Mouse (Mus musculus) ovary, postnatal 10 days (tissue): ENCODE measurements around the gene Fam178b.
"Not testable (repeated sequence)": the region's sequence is repeated elsewhere in the genome, so short reads cannot be mapped to it uniquely, and the experiment has no call there.

Source experiments
- DNase-seq: peaks from one replicate; pipeline ENCODE4 v3.0.0; 2022; ENCODE audit warnings: low spot score

The Fam178b gene

GRCm38 (mm10) chr1:36545845-36546600 is 137.0 kb downstream of the Fam178b start:
- DNase-seq: no peak

GRCm38 (mm10) chr1:36545382-36545781 is 137.6 kb downstream of the Fam178b start:
- DNase-seq: no peak

- DNase-seq: no peak
These were observed 140.1 kb downstream of the Fam178b start for GRCm38 (mm10) chr1:36542925-36543324.

GRCm38 (mm10) chr1:36541844-36542243 is 141.1 kb downstream of the Fam178b start:
- no peak for DNase-seq

- no peak for DNase-seq
These were observed 142.2 kb downstream of the Fam178b start for GRCm38 (mm10) chr1:36540807-36541206.

DNA sequence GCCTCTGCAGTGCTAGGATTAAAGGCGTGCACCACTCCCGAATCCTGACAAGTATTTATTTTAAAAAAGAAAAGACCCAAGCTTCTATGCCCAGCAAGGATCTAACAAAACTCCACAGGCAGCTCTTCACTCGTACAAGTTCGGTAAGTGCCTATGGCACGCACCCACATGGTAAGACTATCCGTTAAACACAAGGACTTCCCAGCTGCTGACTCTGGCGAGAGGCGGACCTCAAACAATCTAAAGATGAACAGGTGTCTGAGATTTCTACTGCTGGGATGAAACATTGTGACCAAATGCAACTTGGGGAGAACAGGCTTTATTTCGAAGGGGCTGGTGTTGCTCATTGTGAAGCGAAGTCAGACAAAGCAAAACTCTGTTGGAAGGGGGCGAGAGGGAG is 142.9 kb downstream of the Fam178b start:
- DNase-seq: no peak

DNA sequence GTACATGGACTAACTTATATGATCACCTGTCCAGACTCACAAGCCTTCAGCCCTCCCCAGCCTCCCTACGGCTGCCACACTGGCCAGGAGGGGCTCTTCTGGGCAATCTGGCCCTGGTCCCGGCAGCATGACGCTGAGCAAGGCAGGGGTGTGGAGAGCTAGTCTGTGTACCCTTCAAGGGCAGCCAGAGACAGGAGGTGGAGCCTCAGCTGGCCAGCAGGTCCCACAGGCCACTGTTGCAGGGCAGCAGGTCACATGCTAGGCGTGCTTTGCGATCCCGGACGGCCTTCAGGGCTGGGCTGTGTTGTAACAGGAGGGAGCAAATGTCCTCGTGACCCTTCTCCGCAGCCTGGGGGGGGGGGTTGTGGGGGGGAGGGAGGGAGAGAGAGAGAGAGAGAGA is 143.8 kb downstream of the Fam178b start, which contains the start of gene Gm42417:
Gene Gm42417 (minus strand): TSS at position 244 of the 400 bp plus-strand sequence.
- no peak for DNase-seq

DNA sequence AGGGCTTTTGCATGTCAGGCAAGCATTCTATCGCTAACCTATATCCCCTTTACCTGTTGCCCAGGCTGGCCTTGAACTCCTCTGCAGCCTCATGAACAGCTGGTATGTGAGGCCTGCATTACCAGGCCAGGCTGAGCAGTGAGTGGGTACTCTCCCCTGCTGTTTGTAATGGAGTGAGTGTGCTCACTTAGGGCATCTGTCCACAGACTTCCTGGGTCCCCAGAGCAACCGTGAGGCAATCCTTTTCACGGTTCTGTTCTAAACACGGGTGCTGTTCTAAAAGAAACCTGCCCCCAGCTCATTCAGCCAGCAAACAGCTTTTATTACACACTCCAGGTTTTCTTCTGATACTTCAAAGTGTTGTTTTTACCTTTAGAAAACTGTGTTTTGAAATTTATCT is 144.3 kb downstream of the Fam178b start:
- DNase-seq: no peak

- not testable (repeated sequence) for DNase-seq
These were observed 146.2 kb downstream of the Fam178b start, which contains the start of gene Ankrd23 for GRCm38 (mm10) chr1:36536783-36537182. TSS of gene Ankrd23 (minus strand) at chr1:36536883.

- DNase-seq: no peak
These were observed 146.6 kb downstream of the Fam178b start for GRCm38 (mm10) chr1:36536397-36536728.

- DNase-seq: no peak
These were observed 147.2 kb downstream of the Fam178b start for GRCm38 (mm10) chr1:36535477-36536396.

DNA sequence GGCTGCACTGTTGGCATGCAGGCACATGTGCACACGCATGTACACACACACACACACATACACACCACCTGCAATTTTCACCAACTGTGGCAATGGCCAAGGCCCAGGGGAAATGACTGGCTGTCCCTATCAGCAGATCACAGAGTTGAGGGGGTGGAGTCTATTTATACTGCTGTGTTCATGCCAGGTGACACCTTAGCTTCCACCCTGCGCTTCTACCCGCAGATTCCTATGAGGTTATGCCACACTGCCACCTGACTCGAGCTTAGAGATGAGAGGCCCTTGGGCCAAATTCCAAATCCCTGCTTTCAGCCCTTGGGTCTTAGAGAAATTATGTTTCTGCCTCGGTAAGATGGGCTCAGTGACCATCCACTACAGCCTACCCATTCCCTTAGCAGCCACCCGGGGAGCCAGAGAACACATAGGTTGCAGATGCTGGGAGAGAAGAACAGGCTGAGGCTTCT is 148.4 kb downstream of the Fam178b start:
- DNase-seq: no peak

DNA sequence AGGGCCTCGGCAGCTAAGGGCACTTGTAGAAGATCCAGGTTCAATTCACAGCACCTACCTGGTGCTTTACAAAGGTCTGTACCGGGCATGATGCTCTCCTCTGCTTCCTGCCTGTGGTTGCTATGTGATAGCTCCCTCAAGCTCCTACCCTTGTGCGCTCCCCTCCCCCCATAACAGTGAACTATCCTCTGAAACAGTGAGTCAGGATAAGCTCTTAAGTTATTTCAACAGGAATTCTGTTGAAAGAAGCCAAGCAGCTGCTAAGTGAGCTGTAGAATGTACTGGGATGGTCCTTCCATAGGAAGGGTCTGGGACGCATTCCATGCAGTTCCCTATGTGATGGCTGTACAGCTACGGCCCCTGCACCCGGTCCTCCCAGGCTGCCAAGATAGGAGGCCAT is 149.4 kb downstream of the Fam178b start:
- no peak for DNase-seq

GRCm38 (mm10) chr1:36531461-36531860 is 151.5 kb downstream of the Fam178b start:
- DNase-seq: no peak

DNA sequence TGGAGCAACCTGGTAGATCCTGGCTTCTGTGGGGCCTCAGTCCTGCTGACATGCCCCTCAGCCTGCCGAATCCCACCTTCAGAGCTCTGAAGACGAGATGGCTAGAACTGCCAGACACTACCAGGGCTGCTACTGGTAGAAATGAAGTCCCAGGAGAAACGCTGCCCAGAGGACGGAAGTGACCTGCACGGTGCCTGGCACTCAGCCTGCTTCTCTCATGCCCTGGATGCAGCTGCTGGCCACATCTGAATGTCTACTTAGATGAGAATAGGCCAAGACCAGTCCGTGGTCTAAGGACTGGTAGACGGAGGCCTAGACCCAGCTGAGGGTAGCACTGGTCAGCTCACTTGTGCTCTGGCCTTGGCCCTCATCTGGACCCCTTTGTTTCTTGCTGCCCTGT is 152.0 kb downstream of the Fam178b start:
- DNase-seq: no peak

GRCm38 (mm10) chr1:36530485-36530884 is 152.5 kb downstream of the Fam178b start:
- no peak for DNase-seq

DNA sequence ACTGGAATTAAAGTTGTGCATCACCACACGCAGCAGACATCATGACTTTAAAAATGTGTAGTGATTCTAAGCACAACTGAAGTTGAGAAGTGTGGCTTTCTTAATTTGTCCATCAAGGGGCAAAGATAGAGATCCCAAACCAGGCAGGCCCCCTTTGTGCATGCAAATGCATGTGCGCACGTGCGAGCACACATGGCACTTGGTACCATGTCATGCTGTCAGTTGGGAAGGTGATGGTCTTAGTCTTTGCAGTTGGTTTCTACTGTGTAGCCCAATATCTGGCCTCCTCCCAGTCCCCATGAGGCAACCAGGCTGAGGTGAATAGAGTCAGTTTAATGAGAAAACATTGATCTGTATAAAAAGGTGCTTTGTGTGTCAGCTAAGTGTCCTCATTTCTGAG is 153.1 kb downstream of the Fam178b start:
- DNase-seq: no peak

DNA sequence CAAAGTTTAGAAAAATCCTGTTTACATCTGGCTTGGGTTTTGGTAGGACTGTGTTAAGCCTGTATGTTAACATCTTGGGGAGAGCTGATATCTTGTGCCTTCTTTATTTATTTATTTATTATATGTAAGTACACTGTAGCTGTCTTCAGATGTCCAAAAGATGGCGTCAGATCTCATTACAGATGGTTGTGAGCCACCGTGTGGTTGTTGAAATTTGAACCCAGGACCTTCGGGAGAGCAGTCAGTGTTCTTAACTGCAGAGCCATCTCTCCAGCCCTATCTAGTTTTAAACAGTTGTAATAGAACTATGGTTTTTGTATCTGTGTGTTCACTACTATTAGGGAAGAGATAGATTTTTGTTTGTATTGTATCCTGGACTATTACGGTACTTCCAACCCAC is 153.7 kb downstream of the Fam178b start:
- DNase-seq: no peak

DNA sequence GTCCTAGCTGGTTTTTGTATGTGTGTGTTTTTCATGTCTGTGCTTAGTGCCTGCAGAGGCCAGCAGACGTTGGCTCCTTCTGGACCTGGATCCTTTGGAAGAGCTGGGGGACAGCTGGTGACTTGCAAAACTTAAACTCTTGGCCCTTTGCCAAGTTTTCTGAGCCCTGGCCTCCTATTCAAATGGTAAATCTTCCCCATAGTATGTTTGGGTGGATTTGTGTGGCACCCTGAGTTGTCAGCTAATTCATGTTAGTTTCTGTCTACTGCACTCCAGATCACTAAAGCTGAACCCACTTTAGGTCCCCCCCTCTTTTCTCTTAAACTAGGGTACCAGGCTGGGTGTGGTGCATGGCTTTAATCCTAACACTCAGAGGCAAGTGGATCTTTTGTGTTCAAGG is 154.6 kb downstream of the Fam178b start:
- DNase-seq: no peak

GRCm38 (mm10) chr1:36526903-36527302 is 156.1 kb downstream of the Fam178b start:
- DNase-seq: no peak

DNA sequence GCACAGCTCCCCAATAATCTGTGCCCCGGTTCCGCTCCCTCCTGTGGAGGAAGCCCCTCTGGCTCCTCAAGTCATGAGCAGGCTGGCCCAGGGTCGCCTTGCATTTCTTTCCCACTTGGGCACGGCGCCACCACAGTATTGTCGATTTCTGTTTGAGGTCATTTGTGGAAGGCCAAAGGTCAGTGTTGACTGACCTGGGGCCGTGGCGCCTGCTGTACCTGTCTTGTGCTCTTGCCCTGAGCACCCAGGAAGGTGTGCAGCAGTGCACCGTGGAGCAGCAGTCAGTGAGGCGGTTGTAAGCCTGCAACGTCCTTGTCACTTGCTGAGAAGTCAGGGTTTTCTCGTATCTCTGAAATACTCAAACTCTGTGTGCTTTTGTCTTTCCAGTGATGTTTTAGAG is 157.2 kb downstream of the Fam178b start:
- no peak for DNase-seq

DNA sequence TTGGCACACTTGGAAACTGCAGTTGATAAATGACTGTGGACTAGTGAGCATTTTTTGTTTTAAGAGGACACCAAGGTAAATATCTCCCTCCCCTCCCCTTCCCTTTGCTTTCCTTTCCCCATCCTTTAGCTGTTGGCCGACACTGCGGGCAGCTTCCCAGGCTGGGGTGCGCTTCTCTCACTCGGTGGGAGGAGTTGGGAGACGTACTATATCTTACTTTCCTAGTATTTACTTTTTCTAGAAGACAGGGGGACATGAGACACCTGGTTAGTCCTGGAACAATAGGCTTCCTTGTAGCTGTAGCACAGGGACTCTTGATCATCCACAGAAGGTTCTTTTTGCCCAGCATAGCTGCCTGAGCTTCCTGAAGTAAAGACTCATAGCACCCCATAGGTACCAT is 158.9 kb downstream of the Fam178b start:
- DNase-seq: no peak
